Comparison of ENCODE assay signal across 8 mouse cellular contexts in genomic region chr7:115615697-115616237, GRCm38 (mm10).
A peak's percentile ranks its signal among the peaks of the same experiment; 100 is the strongest.
DNase-seq lines count a peak whose midpoint lies in the region; ATAC-seq and TF ChIP-seq lines count a peak whose summit lies in the region.
"Had no signal": no experiment of that assay in that cellular context is flagged by ENCODE, and none has a peak within 500 bp of the region (broad histone marks: within the 10 kb centered on the region; RNA-seq: fewer than 3 reads in every experiment).

No protein-coding gene starts in this region.

- intact Hi-C loops in heart, postnatal 36 days (cut with DNase I) = no loop called here

- no peaks in the 10 kb centered on the region for H3K79me2 ChIP-seq in MEL (ENCODE audit: control insufficient read depth, insufficient read depth, low read length, poor library complexity)

- DNase-seq in MEL (ENCODE audit: low read depth, low spot score) = no peak
- DNase-seq in embryo, embryonic 11 days = peak; percentile 42
- peak; percentile 27 to 36 for DNase-seq in heart, postnatal 36 days
- DNase-seq in retina, postnatal 1 day = peak; percentile 43
- DNase-seq in right cerebral cortex, postnatal 36 days (ENCODE audit: low spot score in 2 of 2) = no peak
- no peak for DNase-seq in cerebellum, adult 8-10 months

- H3K27ac ChIP-seq in MEL (ENCODE audit: control insufficient read depth, low read depth, low read length) = no peak overlapping the region
- H3K27ac ChIP-seq in lung, embryonic 16.5 days (ENCODE audit: low read length) = peak overlapping the region; percentile 62

- TF ChIP-seq CTCF in MEL (IDR thresholded peaks at IDR 0.05 in 2 of 3, conservative IDR thresholded peaks at IDR 0.05 in 1 of 3; ENCODE audit: control insufficient read depth in 1 of 3, insufficient read depth in 1 of 3, low read depth in 2 of 3, low read length in 3 of 3, poor library complexity in 1 of 3, severe bottlenecking in 1 of 3) = no peak

- H3K4me2 ChIP-seq in lung, embryonic 16.5 days (ENCODE audit: low read depth, low read length) = peak overlapping the region; percentile 48

- no peak for TF ChIP-seq RAD21 in MEL (IDR thresholded peaks at IDR 0.05; ENCODE audit: low read depth, low read length)

- WGBS in lung, embryonic 16.5 days = 3% methylated on average over 10 of the region's 10 CpGs

- no peak for TF ChIP-seq EP300 in MEL (IDR thresholded peaks at IDR 0.05; ENCODE audit: low read depth in 1 of 2, low read length in 2 of 2)

- no peak for TF ChIP-seq POLR2A in MEL (IDR thresholded peaks at IDR 0.05; ENCODE audit: control insufficient read depth in 1 of 2, insufficient read depth in 1 of 2, low read depth in 1 of 2, low read length in 2 of 2, poor library complexity in 1 of 2)

- H3K36me3 ChIP-seq in MEL (ENCODE audit: control insufficient read depth in 1 of 2, insufficient read depth in 2 of 2, low read length in 2 of 2) = no peaks in the 10 kb centered on the region
- no peaks in the 10 kb centered on the region for H3K36me3 ChIP-seq in lung, embryonic 16.5 days (ENCODE audit: control insufficient read depth, insufficient read depth, low read length)

- H3K9ac ChIP-seq in MEL (ENCODE audit: control insufficient read depth, low read depth, low read length, poor library complexity, severe bottlenecking) = no peak overlapping the region
- H3K9ac ChIP-seq in lung, embryonic 16.5 days (ENCODE audit: low read length) = peak overlapping the region; percentile 6; the same call in 1 of the 2 replicates

- no peaks in the 10 kb centered on the region for H3K9me3 ChIP-seq in MEL (replicated peaks; ENCODE audit: insufficient read depth, low read length)
- H3K9me3 ChIP-seq in lung, embryonic 16.5 days (ENCODE audit: control insufficient read depth, low read length) = no peaks in the 10 kb centered on the region

- H3K4me1 ChIP-seq in MEL (ENCODE audit: control insufficient read depth in 1 of 2, insufficient read depth in 2 of 2, low read length in 2 of 2) = no peaks in the 10 kb centered on the region
- H3K4me1 ChIP-seq in lung, embryonic 16.5 days (replicated peaks; ENCODE audit: control insufficient read depth, insufficient read depth, low read length) = peaks cover 8% of the 10 kb centered on the region; the same call in 1 of the 2 replicates

- no peak overlapping the region for H3K4me3 ChIP-seq in MEL (ENCODE audit: control insufficient read depth in 1 of 2, insufficient read depth in 1 of 2, low read depth in 2 of 2, low read length in 2 of 2)
- peak overlapping the region; percentile 23 for H3K4me3 ChIP-seq in lung, embryonic 16.5 days (ENCODE audit: low read length)
- H3K4me3 ChIP-seq: erythroblast, embryonic 14.5 days had no signal

- peak; percentile 83 for ATAC-seq in lung, embryonic 16.5 days (ENCODE audit: low read depth)

- peaks cover 0 to 1% of the 10 kb centered on the region in 2 experiments; a peak in 1 of 4 replicates for H3K27me3 ChIP-seq in MEL (ENCODE audit: control insufficient read depth in 1 of 2, insufficient read depth in 2 of 2, low read length in 2 of 2)
- no peaks in the 10 kb centered on the region for H3K27me3 ChIP-seq in lung, embryonic 16.5 days (ENCODE audit: control insufficient read depth, insufficient read depth, low read depth, low read length)

TF ChIP-seq in MEL, 35 proteins besides CTCF, POLR2A, EP300 and RAD21:
- peak; percentile 35; the same call in 1 of the 2 replicates for TF ChIP-seq GATA1 (IDR thresholded peaks at IDR 0.05; ENCODE audit: low read depth, low read length)
- no peak for TF ChIP-seq MXI1 (IDR thresholded peaks at IDR 0.05; ENCODE audit: low read depth, low read length)
- TF ChIP-seq RCOR1 (IDR thresholded peaks at IDR 0.05; ENCODE audit: low read depth, low read length) = 0 out of 2 replicates have a peak, but pooled peaks have one; percentile 14

Comparison
In these comparisons a context has a peak if more than half of its experiments do, and no peak if none do; other contexts are left out.
1. DNase-seq: peak in embryo, embryonic 11 days (single experiment), heart, postnatal 36 days (2 of 2) and retina, postnatal 1 day (single experiment); none in MEL (single experiment), right cerebral cortex, postnatal 36 days (0 of 2) and cerebellum, adult 8-10 months (single experiment).